Mouse (Mus musculus) bone marrow macrophage, adult 2 months (primary cell): ENCODE results near the gene Eif4ebp2. TPM values are rescaled to one million over a fixed set of nuclear protein-coding genes. Genes with fewer than 3 reads are reported as not detected.
A peak's percentile ranks its signal among the peaks of the same experiment; 100 is the strongest.

Experiments
- H3K27ac ChIP-seq: 2 replicates; pipeline ENCODE4 v1.5.1; 2012; ENCODE audit warnings: low read depth, low read length; ENCODE audit not compliant: insufficient read depth
- H3K4me1 ChIP-seq: 2 replicates; pipeline ENCODE4 v1.6.1; 2012; ENCODE audit warnings: low read length; ENCODE audit not compliant: control insufficient read depth, insufficient read depth
- H3K4me3 ChIP-seq: 2 replicates; pipeline ENCODE4 v1.5.1; 2012; ENCODE audit warnings: mild to moderate bottlenecking, low read length, moderate library complexity; ENCODE audit not compliant: insufficient read depth
- CTCF ChIP-seq: IDR thresholded peaks from 2 replicates; pipeline ENCODE4 v1.5.1; 2012; ENCODE audit warnings: low read depth, mild to moderate bottlenecking, low read length, moderate library complexity
- POLR2A ChIP-seq: IDR thresholded peaks from 2 replicates; pipeline ENCODE4 v1.6.1; 2012; ENCODE audit warnings: mild to moderate bottlenecking, low read depth, low read length, borderline replicate concordance
- polyA plus RNA-seq: library from polyadenylated mRNA; stranded (reverse); fragments of >200 nt; gene quantifications from 2 replicates; pipeline ENCODE4 v1.2.4, GENCODE M21; 2012; ENCODE audit not compliant: missing spikeins, insufficient read depth, insufficient read length

Eif4ebp2 gene
- polyA plus RNA-seq, 1 experiment = 105 TPM

DNA sequence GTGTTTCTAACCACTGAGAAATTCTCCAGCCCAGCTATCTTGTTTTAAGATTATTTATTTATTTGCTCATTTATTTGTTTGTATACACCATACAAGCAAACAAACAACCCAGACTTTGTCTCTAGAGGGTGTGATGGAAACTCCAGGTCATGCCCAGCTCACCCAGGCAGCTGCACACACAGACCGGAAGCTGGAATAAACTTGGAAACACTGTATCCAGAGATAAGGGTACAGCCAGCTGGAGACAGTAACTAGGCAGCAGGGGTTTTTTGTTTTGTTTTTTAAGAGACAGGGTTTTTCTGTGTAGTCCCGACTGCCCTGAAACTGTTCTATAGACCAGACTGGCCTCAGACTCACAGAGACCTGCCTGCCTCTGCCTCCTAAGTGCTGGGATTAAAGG, 62.3 kb downstream of the Eif4ebp2 start:
- TF ChIP-seq CTCF = no peak
- TF ChIP-seq POLR2A = no peak
- no peak overlapping the region for H3K27ac ChIP-seq
- peaks cover 5% of the 10 kb centered on the region; the same call in 1 of the 2 replicates for H3K4me1 ChIP-seq
- H3K4me3 ChIP-seq = no peak overlapping the region

DNA sequence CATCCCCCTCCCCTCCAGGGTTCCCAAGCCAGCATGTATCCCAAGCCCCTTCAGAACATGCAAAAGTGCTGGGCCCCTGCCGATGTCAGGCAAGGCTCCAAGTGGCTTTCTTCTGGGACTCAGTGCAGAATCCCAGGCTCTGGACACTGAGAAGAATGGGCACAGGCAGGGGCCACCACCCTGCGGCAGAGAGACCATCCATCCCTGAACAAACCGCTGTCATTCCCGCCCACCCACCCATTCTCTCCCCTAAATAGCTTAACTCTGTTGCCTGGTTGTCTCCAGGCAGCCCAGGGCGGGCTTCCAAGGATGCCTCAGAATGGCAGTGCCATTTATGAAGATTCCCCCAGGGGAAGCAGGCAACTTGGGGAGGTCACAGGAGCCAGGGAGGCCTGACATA, 63.4 kb downstream of the Eif4ebp2 start:
- no peak for TF ChIP-seq POLR2A
- TF ChIP-seq CTCF = no peak
- Histone ChIP-seq H3K4me3 (no peak overlapping the region), H3K27ac (no peak overlapping the region), H3K4me1 (peaks cover 3% of the 10 kb centered on the region)

DNA sequence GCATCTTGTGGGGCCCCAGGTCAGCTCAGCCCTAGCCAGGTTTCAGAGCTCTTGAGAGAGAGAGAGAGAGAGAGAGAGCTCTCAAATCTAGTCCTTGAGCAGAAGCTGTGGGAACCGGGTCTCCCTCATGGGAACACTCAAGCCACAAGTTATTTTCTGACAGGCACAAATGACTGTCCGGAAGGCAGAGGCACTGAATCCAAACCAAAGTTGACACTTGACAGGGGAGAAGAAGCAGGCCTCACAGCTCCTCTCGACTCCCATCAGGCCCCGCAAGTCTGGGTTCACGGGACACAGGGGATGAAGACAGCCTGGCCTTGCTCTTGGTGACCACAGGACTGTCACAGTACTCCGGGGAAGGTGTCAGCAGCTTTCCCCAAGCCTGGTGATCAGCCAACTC, 66.2 kb downstream of the Eif4ebp2 start:
- Histone ChIP-seq H3K4me3 (no peak overlapping the region), H3K4me1 (peaks cover 17% of the 10 kb centered on the region), H3K27ac (no peak overlapping the region)
- TF ChIP-seq CTCF (no peak), POLR2A (no peak)

DNA sequence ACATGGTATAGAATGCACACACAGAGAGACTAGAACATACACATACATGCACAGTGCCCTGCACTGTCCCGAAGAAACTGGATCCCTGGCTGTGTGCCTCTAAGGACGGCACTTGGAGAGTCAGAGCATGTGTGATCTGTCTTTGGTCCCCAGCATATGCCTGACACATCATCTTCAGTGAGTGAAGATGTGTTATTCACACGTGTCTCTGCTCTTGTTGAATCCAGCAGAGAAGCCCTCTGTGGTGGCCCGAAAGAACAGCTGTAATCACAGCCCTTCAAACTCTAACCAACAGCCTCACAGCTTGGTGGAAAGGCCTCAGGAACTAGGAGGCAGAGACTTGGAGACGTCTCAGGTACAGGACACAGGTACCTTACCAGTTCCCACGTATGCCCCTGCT, 67.3 kb downstream of the Eif4ebp2 start:
- no peak for TF ChIP-seq CTCF
- TF ChIP-seq POLR2A = no peak
- H3K4me1 ChIP-seq = peaks cover 18% of the 10 kb centered on the region
- no peak overlapping the region for H3K4me3 ChIP-seq
- H3K27ac ChIP-seq = no peak overlapping the region

DNA sequence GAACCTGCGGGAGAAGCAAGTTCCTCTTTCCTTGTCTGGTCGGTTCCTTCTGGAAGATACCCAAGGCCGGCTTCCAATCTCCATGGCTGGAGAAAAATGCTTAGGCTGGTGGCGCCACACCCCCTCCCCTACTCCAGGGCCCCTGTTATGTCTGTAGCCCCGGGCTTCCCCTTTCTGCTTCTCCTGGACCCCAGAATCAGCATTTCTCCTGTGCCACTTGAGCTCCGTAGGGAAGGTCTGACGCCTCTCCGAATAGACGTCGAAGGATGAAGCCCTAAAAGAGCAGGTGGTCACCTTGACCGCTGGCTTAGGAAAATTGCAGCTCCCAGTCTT, 68.8 kb downstream of the Eif4ebp2 start:
- peak overlapping the region; percentile 75 for H3K4me3 ChIP-seq
- H3K4me1 ChIP-seq = peaks cover 18% of the 10 kb centered on the region
- peak overlapping the region; percentile 67 for H3K27ac ChIP-seq
- TF ChIP-seq CTCF (no peak), POLR2A (no peak)

DNA sequence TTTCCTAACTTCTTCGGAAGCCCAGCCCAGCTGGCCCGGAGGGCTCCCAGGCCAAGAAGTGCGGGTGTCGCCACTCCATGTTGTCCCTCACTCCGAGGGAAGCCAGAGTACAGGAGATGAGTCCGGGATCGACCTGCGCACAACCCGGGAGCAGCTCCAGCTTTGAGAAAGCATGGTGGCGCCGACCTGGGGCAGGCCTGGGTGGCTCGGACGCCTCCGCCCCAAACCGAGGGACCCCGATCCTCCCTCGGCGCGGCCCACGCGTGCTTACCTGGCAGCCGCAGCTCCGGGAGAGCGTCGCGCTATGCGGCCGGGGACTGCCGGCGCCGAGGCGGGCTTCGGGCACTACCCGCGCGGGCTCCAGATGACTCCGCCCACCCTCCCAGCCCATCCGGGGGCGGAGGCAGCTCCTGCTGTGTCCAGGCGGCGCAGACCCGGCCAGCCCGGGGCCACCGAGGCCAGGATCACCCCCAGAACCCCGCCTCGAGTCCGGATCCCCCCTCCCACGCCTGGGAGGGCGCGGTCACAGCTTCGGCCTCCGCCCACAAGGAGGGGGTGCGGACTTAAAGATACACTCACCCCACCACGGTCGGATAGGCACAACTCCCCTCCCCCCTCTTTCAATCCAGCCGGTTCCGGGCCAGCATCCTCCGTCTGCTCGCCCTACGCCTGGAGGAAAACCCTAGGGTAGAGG, 69.3 kb downstream of the Eif4ebp2 start, which contains the start of gene Pald1:
TSS of gene Pald1 (minus strand) at position 510 of the 694 bp plus-strand sequence.
- TF ChIP-seq POLR2A (no peak), CTCF (no peak)
- peak within 1 kb of the TSS; percentile 67 for H3K27ac ChIP-seq

DNA sequence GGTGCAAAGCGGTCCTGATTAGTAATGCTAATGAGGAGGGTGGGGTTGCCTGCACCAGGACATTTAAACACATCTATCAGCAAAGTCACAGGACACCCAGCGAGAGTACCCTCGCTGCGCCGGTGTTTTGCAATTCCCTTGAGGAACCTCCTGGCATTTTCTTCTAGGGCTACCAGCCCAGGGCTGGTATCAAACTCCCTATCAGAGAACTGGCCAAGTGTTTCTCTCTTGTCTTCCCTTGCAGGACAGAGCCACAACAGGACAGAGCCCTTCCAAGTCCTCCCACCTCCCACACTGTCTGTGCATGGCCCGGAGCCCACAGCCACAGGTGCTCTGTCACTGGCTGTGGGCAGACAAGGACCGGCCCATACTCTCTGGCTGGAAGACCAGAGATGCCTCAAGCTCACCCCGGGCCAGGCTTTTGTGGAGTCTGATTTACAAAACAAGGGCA, 70.2 kb downstream of the Eif4ebp2 start:
- Histone ChIP-seq H3K4me1 (peaks cover 18% of the 10 kb centered on the region), H3K4me3 (peak overlapping the region; percentile 75), H3K27ac (no peak overlapping the region)
- TF ChIP-seq POLR2A (no peak), CTCF (no peak)

More for the DNA sequence above, 69.3 kb downstream of the Eif4ebp2 start, which contains the start of gene Pald1:
- Histone ChIP-seq H3K4me1 (peaks cover 18% of the 10 kb centered on the region), H3K4me3 (peak within 1 kb of the TSS; percentile 75)

DNA sequence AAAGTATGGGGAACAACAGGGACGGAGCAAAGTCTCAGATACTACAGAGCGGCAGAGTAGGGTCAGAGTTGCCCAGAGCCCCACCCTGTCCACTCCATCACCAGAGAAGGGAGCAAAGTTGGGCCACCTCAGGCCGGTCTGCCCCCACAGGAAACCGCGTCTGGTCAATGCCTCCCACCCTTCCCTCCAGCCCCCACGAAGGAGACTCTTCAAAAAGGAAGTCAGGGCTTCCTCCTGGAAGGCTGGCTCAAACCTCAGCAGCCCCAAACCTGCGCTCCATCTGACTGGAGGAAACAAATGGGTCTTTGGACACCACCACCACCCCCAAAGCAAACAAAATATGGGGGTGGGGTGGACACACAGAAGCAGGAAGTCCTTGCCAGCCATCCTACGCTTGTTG, 70.6 kb downstream of the Eif4ebp2 start:
- H3K4me3 ChIP-seq = peak overlapping the region; percentile 75; the same call in 1 of the 2 replicates
- H3K4me1 ChIP-seq = peaks cover 18% of the 10 kb centered on the region
- H3K27ac ChIP-seq = no peak overlapping the region
- no peak for TF ChIP-seq CTCF
- TF ChIP-seq POLR2A = no peak

DNA sequence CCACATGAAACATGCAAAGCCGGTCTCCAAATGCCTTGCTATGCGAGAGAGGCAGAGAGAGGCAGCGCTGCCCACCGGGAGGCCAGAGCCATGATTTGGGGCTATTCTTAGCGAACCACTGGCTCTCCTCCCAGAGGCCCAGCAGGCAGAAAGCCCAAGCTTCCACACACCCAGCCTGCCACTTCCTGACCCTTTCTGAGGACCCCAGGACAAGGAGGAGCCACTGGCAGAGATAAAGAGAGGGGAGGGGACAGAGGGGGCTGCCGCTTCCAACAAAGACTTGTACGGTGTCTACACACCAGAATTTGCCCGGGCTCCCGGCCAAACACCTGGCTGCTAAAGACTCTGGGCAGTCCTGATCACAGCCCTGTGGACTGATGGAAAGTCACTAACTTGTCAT, 72.3 kb downstream of the Eif4ebp2 start:
- Histone ChIP-seq H3K4me1 (peaks cover 23% of the 10 kb centered on the region), H3K4me3 (no peak overlapping the region), H3K27ac (no peak overlapping the region)
- TF ChIP-seq CTCF (no peak), POLR2A (no peak)

DNA sequence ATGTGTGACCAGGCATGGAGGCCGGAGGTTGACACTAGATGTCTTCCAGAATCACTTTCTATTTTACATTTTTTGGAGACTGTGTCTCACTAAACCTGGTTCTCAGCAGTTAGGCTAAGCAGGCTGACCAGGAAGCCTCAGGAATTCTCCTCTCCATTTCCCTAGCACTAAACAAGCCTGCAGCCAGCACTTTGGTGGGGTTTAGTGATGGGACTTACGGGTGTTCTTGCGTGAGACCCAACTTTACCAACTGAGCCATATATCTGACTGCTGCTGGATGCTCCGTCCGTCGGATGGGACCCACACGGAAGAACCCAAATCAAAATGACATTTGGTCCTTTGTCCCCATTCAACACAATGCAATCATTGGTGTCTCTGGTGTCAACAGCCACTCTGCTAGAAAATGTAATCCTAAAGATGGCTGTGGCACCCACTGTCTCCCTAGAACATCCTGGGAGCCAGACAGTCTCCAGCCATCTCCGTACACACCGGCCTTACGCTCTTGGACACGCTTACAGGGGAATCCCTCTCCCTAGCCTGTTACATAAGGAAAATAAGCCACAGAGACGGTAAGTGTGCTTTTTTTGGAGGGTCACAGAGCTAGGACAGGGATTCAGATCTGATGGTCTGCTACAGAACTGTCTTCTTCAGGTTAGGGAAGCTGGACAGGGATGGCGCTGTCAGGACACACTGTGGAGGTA, 73.0 kb downstream of the Eif4ebp2 start:
- Histone ChIP-seq H3K4me1 (peaks cover 29% of the 10 kb centered on the region), H3K4me3 (no peak overlapping the region), H3K27ac (no peak overlapping the region)
- TF ChIP-seq CTCF (no peak), POLR2A (no peak)
